Mouse (Mus musculus) activated CD4-positive, CD25-positive, alpha-beta regulatory T cell, adult 9 weeks (primary cell): ENCODE measurements around the gene Endov. TPM values are rescaled to one million over a fixed set of nuclear protein-coding genes. Genes with fewer than 3 reads are reported as not detected.

Source experiments
- polyA plus RNA-seq: library from polyadenylated mRNA; unstranded; fragments of 100-300 nt; shearing (Covaris generic); gene quantifications from one replicate; pipeline ENCODE4 v1.2.1, GENCODE M21; 2017

Gene Endov
- 24.8 TPM for polyA plus RNA-seq

DNA sequence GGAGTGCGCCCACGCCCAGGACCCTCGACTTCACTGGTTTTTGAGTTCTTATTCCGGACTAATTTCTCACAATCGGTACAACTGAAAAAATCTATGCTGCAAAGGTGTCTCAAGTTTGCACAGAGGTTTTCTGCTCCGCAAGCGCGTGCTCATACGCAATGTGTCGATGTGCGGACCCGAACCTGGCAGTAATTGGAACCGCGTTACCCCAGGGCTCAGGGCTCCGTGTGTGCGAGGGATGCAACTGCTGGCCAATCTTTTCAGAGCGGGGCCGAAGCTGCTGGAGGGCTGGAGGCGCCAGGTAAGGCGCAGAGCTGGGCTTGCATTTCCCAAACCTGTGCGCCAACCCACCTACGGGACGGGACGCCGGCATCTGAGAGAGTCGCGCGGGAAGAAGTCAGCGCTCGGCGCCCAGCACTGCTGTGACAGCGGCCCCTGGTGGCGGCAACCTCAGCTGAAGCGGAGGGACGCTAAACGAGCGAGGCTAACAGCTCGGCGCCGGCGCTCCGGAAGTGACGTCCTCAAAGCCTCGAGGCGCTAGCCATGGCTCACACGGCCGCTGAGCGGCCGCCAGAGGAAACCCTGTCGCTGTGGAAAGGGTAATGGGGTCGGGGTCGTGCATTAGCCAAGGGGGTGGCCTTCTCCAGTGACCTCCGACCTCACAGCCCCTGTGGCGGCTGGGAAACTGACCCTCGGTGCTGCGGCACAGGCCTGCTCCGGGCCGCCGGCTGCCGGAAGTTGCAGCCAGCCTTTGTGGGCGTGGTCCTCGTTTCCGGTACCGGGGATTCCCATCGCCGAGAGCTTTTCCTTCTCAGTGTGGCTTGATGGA lies at the start of gene Endov:
Endov (plus strand) TSS at position 487 of the 829 bp plus-strand sequence.

DNA sequence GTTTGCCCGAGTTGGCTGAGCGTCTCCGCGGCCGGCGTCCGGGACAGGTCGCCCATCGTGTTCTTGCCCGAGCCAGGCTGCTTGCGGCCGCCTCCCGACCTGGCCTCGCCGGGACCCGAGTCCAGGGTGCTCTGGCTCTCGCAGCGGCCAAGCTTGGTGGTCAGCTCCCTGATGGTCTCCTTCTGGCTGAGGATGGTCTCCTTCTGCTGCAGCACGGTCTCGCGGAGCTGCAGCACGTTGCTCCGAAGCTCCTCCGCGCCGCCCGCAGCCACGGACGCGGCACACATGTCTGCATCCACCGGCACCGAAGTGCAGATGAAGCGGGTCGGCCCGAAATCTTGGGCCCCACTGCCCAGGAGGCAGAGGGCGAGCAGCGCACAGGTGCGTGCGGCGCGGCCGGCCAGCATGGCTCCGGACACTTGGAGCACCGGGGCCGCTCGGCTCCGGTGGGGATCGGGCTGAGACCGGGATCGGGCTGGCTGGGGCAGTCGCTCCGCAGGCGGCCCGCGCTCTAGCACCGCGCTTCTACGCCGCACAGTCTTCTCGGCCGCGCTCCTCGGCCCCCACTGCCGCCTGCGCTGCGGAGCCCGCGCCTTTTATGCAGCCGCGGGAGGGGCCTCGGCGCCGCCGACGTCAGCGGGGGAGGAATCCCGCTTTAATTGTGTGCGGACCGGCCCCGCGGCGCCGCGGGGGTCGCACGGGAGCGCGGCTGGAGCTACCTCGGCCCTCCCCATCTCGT lies 56.2 kb downstream of the Endov start, which contains the start of gene Nptx1:
Nptx1 (minus strand) TSS at position 571 of the 739 bp plus-strand sequence.

Other genes starting within 250 kb of the Endov start
- gene Gaa, start 223.5 kb upstream of the Endov start, polyA plus RNA-seq, result 30.0 TPM
- gene Eif4a3, start 191.3 kb upstream of the Endov start, polyA plus RNA-seq, result 296 TPM
- gene Card14, start 183.6 kb upstream of the Endov start, polyA plus RNA-seq, result not detected
- gene Sgsh, start 135.8 kb upstream of the Endov start, polyA plus RNA-seq, result 18.0 TPM
- gene Slc26a11, start 135.8 kb upstream of the Endov start, polyA plus RNA-seq, result 21.0 TPM
- gene Rnf213, start 98.2 kb upstream of the Endov start, polyA plus RNA-seq, result 26.7 TPM
- not detected for gene Nptx1, start 56.4 kb downstream of the Endov start, polyA plus RNA-seq
- gene Rptor, start 111.6 kb downstream of the Endov start, polyA plus RNA-seq, result 8.2 TPM